8 mouse cellular contexts compared by ENCODE assay signal in genomic region chr17:12991194-12991634, GRCm38 (mm10). TPM values are rescaled to one million over a fixed set of nuclear protein-coding genes. Genes with fewer than 3 reads are reported as not detected.
DNase-seq lines count a peak whose midpoint lies in the region; ATAC-seq lines count a peak whose summit lies in the region.

No protein-coding gene starts in this region.

- peak overlapping the region; percentile 100 for H3K4me3 ChIP-seq in lung, embryonic 15.5 days

- H3K27ac ChIP-seq in lung, embryonic 15.5 days = peak overlapping the region; percentile 100

- H3K4me1 ChIP-seq in lung, embryonic 15.5 days = peaks cover 18% of the 10 kb centered on the region; the same call in 1 of the 2 replicates

- H3K4me2 ChIP-seq in lung, embryonic 15.5 days = peak overlapping the region; percentile 89

- no peaks in the 10 kb centered on the region for H3K9me3 ChIP-seq in lung, embryonic 15.5 days

- H3K9ac ChIP-seq in lung, embryonic 15.5 days = peak overlapping the region; percentile 100

- peak; percentile 42 for DNase-seq in adrenal gland, postnatal 10 days
- no peak for DNase-seq in adrenal gland, postnatal 4 days (ENCODE audit: low spot score in 2 of 2)
- peak; percentile 26 for DNase-seq in MN1 (ENCODE audit: low spot score)
- DNase-seq in induced T-regulatory cell, adult 2 months (ENCODE audit: low read depth) = peak; percentile 69
- peak; percentile 9 for DNase-seq in retina, embryonic 14.5 days (ENCODE audit: low spot score)

- ATAC-seq in erythroid progenitor cell, adult 5-6 weeks (replicated peaks; ENCODE audit: low FRiP score, poor library complexity, severe bottlenecking) = 0 out of 2 replicates have a peak, but pooled peaks have one; percentile 28
- ATAC-seq in lung, embryonic 15.5 days (ENCODE audit: borderline replicate concordance, extremely low read depth, low FRiP score, low TSS enrichment) = no peak
- no peak; the same call in 1 of the 2 replicates for ATAC-seq in megakaryocyte-erythroid progenitor cell, adult 5-6 weeks (replicated peaks; ENCODE audit: low FRiP score, low TSS enrichment, poor library complexity, severe bottlenecking)

- 2% methylated on average over 12 of the region's 12 CpGs for WGBS in lung, embryonic 15.5 days

- no peaks in the 10 kb centered on the region for H3K27me3 ChIP-seq in lung, embryonic 15.5 days

- H3K36me3 ChIP-seq in lung, embryonic 15.5 days = peaks cover 5% of the 10 kb centered on the region; the same call in 1 of the 2 replicates

RNA-seq across cellular contexts. Expression of gene Wtap, which starts 2.8 kb away (rescaled TPM):
- 10 to 100 TPM; 55.3 to 74.7 TPM for total RNA-seq in adrenal gland, postnatal 10 days (2021)
- 10 to 100 TPM; 78.3 to 79.2 TPM for total RNA-seq in adrenal gland, postnatal 4 days (2021)
- 66.0 and 97.3 TPM in 2 replicates for total RNA-seq in erythroid progenitor cell, adult 5-6 weeks (2015; ENCODE audit: low replicate concordance)
- total RNA-seq in erythroid progenitor cell, adult 5-6 weeks (2017; ENCODE audit: low replicate concordance) = 108 and 124 TPM in 2 replicates
- 115 and 129 TPM in 2 replicates for polyA plus RNA-seq in lung, embryonic 15.5 days (2015; fragmentation: Nextera tagmentation; extraction: Ambion mirVana)
- total RNA-seq in megakaryocyte-erythroid progenitor cell, adult 5-6 weeks (2014; fragmentation: Nextera tagmentation) = 75.6 and 80.8 TPM in 2 replicates
- 367 and 387 TPM in 2 replicates for total RNA-seq in megakaryocyte-erythroid progenitor cell, adult 5-6 weeks (2017)

RNA-seq across cellular contexts. Expression of gene Sod2, which starts 15.4 kb away (rescaled TPM):
- total RNA-seq in adrenal gland, postnatal 10 days (2021) = 100 to 1,000 TPM; 750 to 799 TPM
- total RNA-seq in adrenal gland, postnatal 4 days (2021) = 100 to 1,000 TPM; 278 to 301 TPM
- total RNA-seq in erythroid progenitor cell, adult 5-6 weeks (2015; ENCODE audit: low replicate concordance) = 18.4 and 58.3 TPM in 2 replicates
- 8.0 and 16.8 TPM in 2 replicates for total RNA-seq in erythroid progenitor cell, adult 5-6 weeks (2017; ENCODE audit: low replicate concordance)
- 101 and 106 TPM in 2 replicates for polyA plus RNA-seq in lung, embryonic 15.5 days (2015; fragmentation: Nextera tagmentation; extraction: Ambion mirVana)
- 86.0 and 94.0 TPM in 2 replicates for total RNA-seq in megakaryocyte-erythroid progenitor cell, adult 5-6 weeks (2014; fragmentation: Nextera tagmentation)
- 95.3 and 124 TPM in 2 replicates for total RNA-seq in megakaryocyte-erythroid progenitor cell, adult 5-6 weeks (2017)

RNA-seq across cellular contexts. Expression of gene Acat2, which starts 30.7 kb away (rescaled TPM):
- total RNA-seq in adrenal gland, postnatal 10 days (2021) = 100 to 1,000 TPM; 108 to 118 TPM
- total RNA-seq in adrenal gland, postnatal 4 days (2021) = 10 to 100 TPM; 56.5 to 57.6 TPM
- total RNA-seq in erythroid progenitor cell, adult 5-6 weeks (2015; ENCODE audit: low replicate concordance) = 3.2 and 17.2 TPM in 2 replicates
- total RNA-seq in erythroid progenitor cell, adult 5-6 weeks (2017; ENCODE audit: low replicate concordance) = 3.9 and 7.3 TPM in 2 replicates
- polyA plus RNA-seq in lung, embryonic 15.5 days (2015; fragmentation: Nextera tagmentation; extraction: Ambion mirVana) = 116 and 117 TPM in 2 replicates
- total RNA-seq in megakaryocyte-erythroid progenitor cell, adult 5-6 weeks (2014; fragmentation: Nextera tagmentation) = 14.9 and 28.9 TPM in 2 replicates
- 19.2 and 20.2 TPM in 2 replicates for total RNA-seq in megakaryocyte-erythroid progenitor cell, adult 5-6 weeks (2017)

RNA-seq across cellular contexts. Expression of gene Acat3, which starts 50.8 kb away (rescaled TPM):
- total RNA-seq in adrenal gland, postnatal 10 days (2021) = 10 to 100 TPM in 1 of 2 experiments, 1 to 10 TPM in 1; 9.1 to 18.7 TPM
- total RNA-seq in adrenal gland, postnatal 4 days (2021) = 1 to 10 TPM in 1 of 2 experiments, under 1 TPM in 1; 0.87 to 6.9 TPM
- not detected in 2 replicates for total RNA-seq in erythroid progenitor cell, adult 5-6 weeks (2015; ENCODE audit: low replicate concordance)
- total RNA-seq in erythroid progenitor cell, adult 5-6 weeks (2017; ENCODE audit: low replicate concordance) = not detected in 2 replicates
- 0.60 and 0.89 TPM in 2 replicates for polyA plus RNA-seq in lung, embryonic 15.5 days (2015; fragmentation: Nextera tagmentation; extraction: Ambion mirVana)
- total RNA-seq in megakaryocyte-erythroid progenitor cell, adult 5-6 weeks (2014; fragmentation: Nextera tagmentation) = 0.33 TPM in 1 of 2 replicates, not detected in the other
- 0.80 and 1.3 TPM in 2 replicates for total RNA-seq in megakaryocyte-erythroid progenitor cell, adult 5-6 weeks (2017)

Comparison
In these comparisons a context has a peak if more than half of its experiments do, and no peak if none do; other contexts are left out.
1. DNase-seq: peak in adrenal gland, postnatal 10 days (single experiment), MN1 (single experiment), induced T-regulatory cell, adult 2 months (single experiment) and retina, embryonic 14.5 days (single experiment); none in adrenal gland, postnatal 4 days (0 of 2).